Mouse (Mus musculus) liver, adult 10 weeks (tissue): Measurements from ENCODE around the gene Sh3glb1. TPM values are rescaled to one million over a fixed set of nuclear protein-coding genes. Genes with fewer than 3 reads are reported as not detected.

Experiments used
- polyA plus RNA-seq: library from polyadenylated mRNA; stranded (reverse); fragments of 350-450 nt; fragmentation: Illumina TruSeq; extraction: RNeasy Lipid Tissue Mini Kit (QIAGEN cat#74804); gene quantifications from one replicate; pipeline ENCODE4 v1.2.3, GENCODE M21; 2014; ENCODE audit warnings: low read depth, low replicate concordance

Sh3glb1 gene
- 98.6 TPM for polyA plus RNA-seq

GRCm38 (mm10) chr3:144719901-144720747 is at the start of gene Sh3glb1:
TSS of gene Sh3glb1 (minus strand) at chr3:144720335.

DNA sequence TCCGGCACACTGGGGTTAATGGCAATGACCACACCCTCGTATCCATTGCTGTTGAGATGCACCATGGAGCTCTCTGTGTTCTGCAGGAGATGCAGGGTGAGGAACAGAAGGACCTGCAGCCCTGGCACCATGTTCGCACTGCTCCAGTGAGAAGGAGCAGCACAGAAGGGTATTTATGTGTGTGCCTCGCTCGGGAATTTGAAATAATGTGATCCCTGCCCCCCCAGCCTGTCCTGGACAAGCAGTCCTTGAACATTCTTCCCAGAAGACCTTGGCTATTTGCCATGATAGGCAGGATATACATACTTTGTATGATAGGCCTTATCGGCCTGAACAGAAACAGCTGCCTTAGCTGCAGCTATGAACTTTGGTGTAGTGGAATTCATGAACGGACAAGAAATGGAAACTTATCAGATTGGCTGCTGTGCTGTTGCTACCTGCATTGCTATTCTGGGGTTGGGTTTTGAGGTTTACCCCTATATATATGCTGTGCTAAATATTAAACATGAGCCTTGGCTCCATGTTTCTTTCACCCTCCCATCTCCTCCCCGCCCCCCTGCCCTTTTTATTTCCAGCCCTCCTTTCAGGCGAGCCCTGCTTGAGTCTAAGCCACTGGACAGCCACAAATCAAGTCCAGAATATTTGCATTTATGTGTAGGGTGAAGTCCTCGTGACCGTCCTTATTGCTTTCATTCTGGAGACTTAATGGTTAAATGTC is 40.6 kb upstream of the Sh3glb1 start, which contains the start of gene Clca3a1:
Gene Clca3a1 (minus strand): TSS at position 386 of the 718 bp plus-strand sequence.

Other genes starting within 250 kb of the Sh3glb1 start
- 8.1 TPM for gene Hs2st1, start 150.2 kb downstream of the Sh3glb1 start, polyA plus RNA-seq
- gene Selenof, start 150.0 kb downstream of the Sh3glb1 start, polyA plus RNA-seq: 785 TPM
- 6.0 TPM for gene Clca3a1, start 40.6 kb upstream of the Sh3glb1 start, polyA plus RNA-seq
- gene Clca3a2, start 99.2 kb upstream of the Sh3glb1 start, polyA plus RNA-seq: not detected
- gene Clca3b, start 129.0 kb upstream of the Sh3glb1 start, polyA plus RNA-seq: not detected
- gene Clca4b, start 212.2 kb upstream of the Sh3glb1 start, polyA plus RNA-seq: 0.40 TPM